Mouse (Mus musculus) heart, postnatal 0 days (tissue): ENCODE results near the gene Rnf216. TPM values are rescaled to one million over a fixed set of nuclear protein-coding genes. Genes with fewer than 3 reads are reported as not detected.

ENCODE experiments used
- ATAC-seq: fragments of 200-750 bp; cut with Nextera tagmentation; 2 replicates; pipeline ENCODE4 v1.8.0; 2017; ENCODE audit warnings: low read depth, moderate number of reproducible peaks, moderate library complexity; ENCODE audit not compliant: insufficient read depth
- DNase-seq: peaks from one replicate; pipeline ENCODE4 v3.0.0-alpha.2; 2016; ENCODE audit warnings: low spot score
- H3K27ac ChIP-seq: fragments of 300-500 bp; sonication (generic); 2 replicates; pipeline ENCODE4 v1.5.1; 2014; ENCODE audit warnings: low read depth, mild to moderate bottlenecking
- H3K27me3 ChIP-seq: fragments of 300-500 bp; sonication (generic); 2 replicates; pipeline ENCODE4 v1.6.1; 2014; ENCODE audit warnings: low read length, mixed read lengths; ENCODE audit not compliant: control insufficient read depth, insufficient read depth
- H3K36me3 ChIP-seq: fragments of 300-500 bp; sonication (generic); replicated peaks from 2 replicates; pipeline ENCODE4 v1.6.1; 2014; ENCODE audit warnings: low read length, mixed read lengths; ENCODE audit not compliant: control insufficient read depth, insufficient read depth
- H3K4me1 ChIP-seq: fragments of 300-500 bp; sonication (generic); 2 replicates; pipeline ENCODE4 v1.6.1; 2014; ENCODE audit warnings: antibody characterized with exemption; ENCODE audit not compliant: control insufficient read depth, insufficient read depth
- H3K4me2 ChIP-seq: fragments of 300-500 bp; sonication (generic); 2 replicates; pipeline ENCODE4 v1.6.1; 2014; ENCODE audit warnings: low read depth, mild to moderate bottlenecking, low read length, moderate library complexity
- H3K4me3 ChIP-seq: fragments of 300-500 bp; sonication (generic); 2 replicates; pipeline ENCODE4 v1.5.1; 2014; ENCODE audit warnings: low read depth, low read length
- H3K9ac ChIP-seq: fragments of 300-500 bp; sonication (generic); replicated peaks from 2 replicates; pipeline ENCODE4 v1.6.1; 2014; ENCODE audit warnings: low read depth, low read length, mixed read lengths
- H3K9me3 ChIP-seq: fragments of 300-500 bp; sonication (generic); replicated peaks from 2 replicates; pipeline ENCODE4 v1.6.1; 2016; ENCODE audit warnings: low read length; ENCODE audit not compliant: control insufficient read depth
- CTCF ChIP-seq: IDR thresholded peaks from 2 replicates; pipeline ENCODE4 v1.5.1; 2016; ENCODE audit warnings: antibody characterized with exemption, control low read depth, low read depth
- EP300 ChIP-seq: IDR thresholded peaks from 2 replicates; pipeline ENCODE4 v1.6.1; 2016; ENCODE audit warnings: antibody characterized with exemption, low read depth
- WGBS: fragments of 180-500 bp; shearing (Covaris S2); extraction: QIAGEN DNeasy Blood & Tissue Kit; methylation state at CpG from one replicate; pipeline ENCODE4 v1.1.7; 2014; 5-methylcytosine and 5-hydroxymethylcytosine counted together
- polyA plus RNA-seq: library from polyadenylated mRNA; unstranded; fragments of >200 nt; fragmentation: Nextera tagmentation; extraction: Ambion mirVana; gene quantifications from 2 replicates; pipeline ENCODE4 v1.2.1, GENCODE M21; 2015
- total RNA-seq: library from RNA; depleted of rRNA; stranded (reverse); fragments of >200 nt; gene quantifications from 2 replicates; pipeline ENCODE4 v1.2.3, GENCODE M21; 2014; ENCODE audit warnings: low replicate concordance

Rnf216 gene
- total and polyA plus RNA-seq, 2 experiments from 2014 or later = 17.1 to 23.3 TPM

- no peak for ATAC-seq
- Histone ChIP-seq H3K4me3 (no peak overlapping the region), H3K27me3 (no peaks in the 10 kb centered on the region), H3K27ac (no peak overlapping the region), H3K4me2 (no peak overlapping the region), H3K4me1 (no peaks in the 10 kb centered on the region), H3K36me3 (peaks cover 42% of the 10 kb centered on the region), H3K9ac (no peak overlapping the region), H3K9me3 (no peaks in the 10 kb centered on the region)
- no peak for TF ChIP-seq EP300
- TF ChIP-seq CTCF = no peak
- WGBS = 85% methylated on average over 2 of the region's 2 CpGs
- DNase-seq = no peak
Observed at GRCm38 (mm10) chr5:142994746-142995145, 118.0 kb downstream of the Rnf216 start.

DNA sequence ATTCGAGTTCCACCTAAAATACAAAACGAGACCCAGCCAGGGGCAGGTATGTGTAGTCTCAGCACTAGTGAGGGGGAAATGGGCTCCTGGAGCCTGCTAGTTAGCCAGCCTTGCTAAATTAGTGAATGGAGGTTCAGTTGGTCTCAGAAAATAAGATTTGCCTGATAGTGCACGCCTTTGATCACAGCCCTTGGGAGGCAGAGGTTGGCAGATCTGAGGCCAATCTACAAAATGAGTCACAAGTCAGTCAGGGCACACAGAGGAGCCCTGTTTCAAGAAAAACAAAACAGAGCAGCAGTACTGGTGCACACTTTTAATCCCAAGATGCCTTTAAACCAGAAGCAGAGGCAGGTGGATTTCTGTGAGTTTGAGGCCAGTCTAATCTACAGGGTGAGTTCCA is 123.6 kb downstream of the Rnf216 start:
- no peaks in the 10 kb centered on the region for H3K9me3 ChIP-seq
- TF ChIP-seq CTCF = no peak
- no peak for TF ChIP-seq EP300
- no peak overlapping the region for H3K9ac ChIP-seq
- H3K4me3 ChIP-seq = no peak overlapping the region
- no peak for DNase-seq
- H3K27me3 ChIP-seq = no peaks in the 10 kb centered on the region
- no peak overlapping the region for H3K4me2 ChIP-seq
- WGBS = 82% methylated on average over 3 of the region's 3 CpGs
- no peak overlapping the region for H3K27ac ChIP-seq
- no peak for ATAC-seq
- H3K4me1 ChIP-seq = peaks cover 3% of the 10 kb centered on the region; the same call in 1 of the 2 replicates
- H3K36me3 ChIP-seq = peaks cover 32% of the 10 kb centered on the region

- Histone ChIP-seq H3K9me3 (no peaks in the 10 kb centered on the region), H3K27ac (no peak overlapping the region), H3K4me2 (no peak overlapping the region), H3K4me1 (peaks cover 3% of the 10 kb centered on the region; the same call in 1 of the 2 replicates), H3K4me3 (no peak overlapping the region), H3K36me3 (peaks cover 26% of the 10 kb centered on the region), H3K9ac (no peak overlapping the region), H3K27me3 (no peaks in the 10 kb centered on the region)
- 75% methylated on average over 5 of the region's 5 CpGs for WGBS
- no peak for TF ChIP-seq EP300
- no peak for TF ChIP-seq CTCF
- ATAC-seq = no peak
- no peak for DNase-seq
Observed at GRCm38 (mm10) chr5:142988520-142988919, 124.3 kb downstream of the Rnf216 start.

- WGBS = 81% methylated on average over 10 of the region's 10 CpGs
- Histone ChIP-seq H3K27ac (no peak overlapping the region), H3K36me3 (no peaks in the 10 kb centered on the region), H3K4me1 (peaks cover 3% of the 10 kb centered on the region; the same call in 1 of the 2 replicates), H3K4me2 (no peak overlapping the region), H3K4me3 (no peak overlapping the region), H3K9ac (no peak overlapping the region), H3K27me3 (no peaks in the 10 kb centered on the region), H3K9me3 (no peaks in the 10 kb centered on the region)
- DNase-seq (no peak), ATAC-seq (no peak)
- TF ChIP-seq EP300 = no peak
- TF ChIP-seq CTCF = no peak
Observed at GRCm38 (mm10) chr5:142984271-142984670, 128.5 kb downstream of the Rnf216 start.

- H3K4me2 ChIP-seq = no peak overlapping the region
- H3K36me3 ChIP-seq = no peaks in the 10 kb centered on the region
- WGBS = 51% methylated on average over 8 of the region's 8 CpGs
- H3K9ac ChIP-seq = no peak overlapping the region
- DNase-seq = no peak
- TF ChIP-seq EP300 = no peak
- no peak for TF ChIP-seq CTCF
- H3K4me3 ChIP-seq = no peak overlapping the region
- ATAC-seq = no peak
- no peak overlapping the region for H3K27ac ChIP-seq
- H3K4me1 ChIP-seq = no peaks in the 10 kb centered on the region
- H3K9me3 ChIP-seq = no peaks in the 10 kb centered on the region
- no peaks in the 10 kb centered on the region for H3K27me3 ChIP-seq
Observed at GRCm38 (mm10) chr5:142983174-142983573, 129.6 kb downstream of the Rnf216 start.
